Mouse (Mus musculus) midbrain, embryonic 12.5 days (tissue): Measurements from ENCODE around the gene Teddm1b. TPM values are rescaled to one million over a fixed set of nuclear protein-coding genes. Genes with fewer than 3 reads are reported as not detected.
A peak's percentile ranks its signal among the peaks of the same experiment; 100 is the strongest.

Experiments
- ATAC-seq: fragments of 200-750 bp; cut with Nextera tagmentation; 2 replicates; pipeline ENCODE4 v1.8.0; 2017; ENCODE audit warnings: low read depth, moderate TSS enrichment, moderate library complexity; ENCODE audit not compliant: low FRiP score
- H3K27ac ChIP-seq: fragments of 300-500 bp; sonication (generic); replicated peaks from 2 replicates; pipeline ENCODE4 v1.5.1; 2016; ENCODE audit warnings: mild to moderate bottlenecking
- H3K27me3 ChIP-seq: fragments of 300-500 bp; sonication (generic); 2 replicates; pipeline ENCODE4 v1.6.1; 2016; ENCODE audit warnings: mild to moderate bottlenecking
- H3K36me3 ChIP-seq: fragments of 300-500 bp; sonication (generic); 2 replicates; pipeline ENCODE4 v1.6.1; 2016
- H3K4me1 ChIP-seq: fragments of 300-500 bp; sonication (generic); 2 replicates; pipeline ENCODE4 v1.6.1; 2016
- H3K4me2 ChIP-seq: fragments of 300-500 bp; sonication (generic); replicated peaks from 2 replicates; pipeline ENCODE4 v1.6.1; 2016; ENCODE audit warnings: mild to moderate bottlenecking, moderate library complexity
- H3K4me3 ChIP-seq: fragments of 300-500 bp; sonication (generic); 2 replicates; pipeline ENCODE4 v1.5.1; 2016; ENCODE audit warnings: mild to moderate bottlenecking
- H3K9ac ChIP-seq: fragments of 300-500 bp; sonication (generic); replicated peaks from 2 replicates; pipeline ENCODE4 v1.6.1; 2016; ENCODE audit warnings: mild to moderate bottlenecking, moderate library complexity
- H3K9me3 ChIP-seq: fragments of 300-500 bp; sonication (generic); 2 replicates; pipeline ENCODE4 v1.6.1; 2016; ENCODE audit warnings: mild to moderate bottlenecking
- WGBS: fragments of 180-500 bp; shearing (Covaris S2); methylation state at CpG from one replicate; pipeline ENCODE4 v1.1.7; 2016; 5-methylcytosine and 5-hydroxymethylcytosine counted together
- polyA plus RNA-seq: library from polyadenylated mRNA; unstranded; fragments of >200 nt; fragmentation: Nextera tagmentation; extraction: Ambion mirVana; gene quantifications from 2 replicates; pipeline ENCODE4 v1.2.1, GENCODE M21; 2016

Gene Teddm1b
- polyA plus RNA-seq, 1 experiment from 2014 or later = 2.7 TPM

DNA sequence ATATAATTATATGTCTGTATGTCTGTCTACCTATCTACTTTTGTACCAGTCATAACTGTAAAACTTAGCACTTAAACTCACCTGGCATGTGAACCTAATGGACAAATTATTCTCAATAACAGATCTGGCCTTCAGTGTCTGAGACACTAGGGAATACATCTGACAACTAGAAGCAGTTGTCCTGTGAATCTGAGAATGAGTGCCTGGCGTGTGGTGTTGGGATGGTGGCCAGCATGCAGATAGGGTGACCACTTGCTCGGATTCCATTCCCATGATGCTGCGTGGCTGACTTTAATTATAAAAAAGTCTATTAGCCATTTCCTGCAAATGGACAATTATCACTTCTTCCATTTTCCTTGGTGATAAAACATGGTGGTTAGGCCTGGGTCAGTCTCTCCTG is 31.7 kb downstream of the Teddm1b start:
- no peak for ATAC-seq
- Histone ChIP-seq H3K27me3 (no peaks in the 10 kb centered on the region; the same call in 1 of the 2 replicates), H3K4me1 (peaks cover 25% of the 10 kb centered on the region), H3K27ac (no peak overlapping the region), H3K36me3 (peaks cover 74% of the 10 kb centered on the region), H3K9me3 (no peaks in the 10 kb centered on the region), H3K9ac (no peak overlapping the region), H3K4me3 (no peak overlapping the region), H3K4me2 (no peak overlapping the region)
- 98% methylated on average over 3 of the region's 3 CpGs for WGBS

DNA sequence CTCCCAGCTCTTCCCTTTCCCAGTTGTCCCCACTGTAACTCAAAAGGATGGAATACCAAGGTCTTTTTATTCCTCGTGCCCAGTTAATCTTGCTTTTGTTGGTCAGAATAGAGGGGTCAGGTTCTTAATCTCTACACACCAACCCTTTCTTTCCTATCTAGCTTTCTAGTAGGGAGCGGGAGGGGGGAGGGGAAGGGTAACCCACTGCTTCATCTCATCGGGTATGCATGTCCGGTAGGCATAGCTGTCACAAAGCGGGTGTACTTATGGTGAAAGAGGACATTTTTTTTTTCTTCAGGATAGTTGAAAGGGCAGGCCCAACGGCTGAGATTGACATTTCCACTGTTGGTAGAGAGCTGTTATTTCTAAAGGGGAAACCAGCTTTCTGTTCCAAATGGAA is 34.1 kb downstream of the Teddm1b start:
- 34% methylated on average over 6 of the region's 6 CpGs for WGBS
- Histone ChIP-seq H3K9me3 (no peaks in the 10 kb centered on the region), H3K4me3 (no peak overlapping the region), H3K4me1 (peaks cover 4% of the 10 kb centered on the region), H3K9ac (no peak overlapping the region), H3K36me3 (peaks cover 67% of the 10 kb centered on the region), H3K27ac (no peak overlapping the region), H3K27me3 (no peaks in the 10 kb centered on the region; the same call in 1 of the 2 replicates), H3K4me2 (no peak overlapping the region)
- peak; percentile 83 for ATAC-seq

DNA sequence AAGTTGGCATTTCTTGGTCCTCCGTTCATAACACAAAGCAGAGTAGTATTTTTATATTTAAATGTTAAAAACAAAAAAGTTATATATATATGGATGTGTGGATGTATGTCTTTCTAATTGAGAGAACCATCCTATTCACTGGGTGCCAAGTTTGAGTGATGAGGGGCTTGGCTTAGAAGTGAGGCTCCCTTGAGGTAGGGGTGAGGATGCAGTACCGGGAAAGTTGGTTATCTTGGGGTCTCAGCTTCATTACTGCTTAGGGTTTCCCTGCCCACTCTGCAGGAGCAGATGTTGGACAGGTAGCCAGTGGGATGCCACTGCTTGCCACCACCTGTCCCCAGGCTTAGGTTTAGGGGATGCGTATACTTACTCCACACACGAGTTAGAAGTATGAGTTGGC is 34.6 kb downstream of the Teddm1b start:
- 96% methylated on average over 4 of the region's 4 CpGs for WGBS
- H3K36me3 ChIP-seq = peaks cover 62% of the 10 kb centered on the region

DNA sequence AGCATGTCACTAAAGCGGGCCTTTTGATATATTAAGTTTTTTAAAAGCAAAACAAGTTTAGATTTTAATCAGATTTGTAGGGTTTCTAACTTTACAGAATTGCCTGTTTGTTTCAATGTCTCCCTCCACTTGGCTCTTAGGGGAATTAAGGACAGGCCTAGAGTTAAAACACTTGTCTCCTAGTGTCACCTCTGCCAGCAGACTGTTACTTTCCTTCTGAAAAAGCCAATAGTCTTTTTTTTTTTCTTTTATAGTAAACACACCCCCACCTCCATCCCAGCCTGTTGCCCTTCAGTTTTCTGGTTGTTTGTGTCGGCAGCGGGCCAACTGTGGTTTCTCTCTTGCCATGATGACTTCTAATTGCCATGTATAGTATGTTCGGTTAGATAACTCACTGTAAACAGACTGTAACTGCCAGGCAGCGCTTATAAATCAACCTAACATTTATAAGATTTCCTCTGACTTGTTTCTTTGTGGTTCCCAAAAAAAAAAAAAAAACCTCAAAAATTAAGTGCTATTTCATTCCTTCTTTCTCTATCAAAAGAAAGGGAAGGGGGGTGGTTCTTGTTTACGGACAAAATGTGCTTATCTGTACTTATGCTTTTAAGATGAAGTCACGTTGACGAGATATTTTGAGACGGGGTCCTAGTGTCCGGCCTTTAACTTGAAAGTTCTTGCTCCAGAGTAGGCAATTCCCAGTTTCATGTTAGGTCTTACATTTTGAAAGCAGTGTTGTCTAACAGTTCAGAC is 35.2 kb downstream of the Teddm1b start:
- no peak for ATAC-seq
- 96% methylated on average over 10 of the region's 10 CpGs for WGBS
- Histone ChIP-seq H3K27ac (no peak overlapping the region), H3K4me2 (no peak overlapping the region), H3K4me1 (no peaks in the 10 kb centered on the region), H3K36me3 (peaks cover 56% of the 10 kb centered on the region), H3K9ac (no peak overlapping the region), H3K9me3 (no peaks in the 10 kb centered on the region), H3K27me3 (no peaks in the 10 kb centered on the region), H3K4me3 (no peak overlapping the region)

More for the DNA sequence above, 34.6 kb downstream of the Teddm1b start:
- H3K27me3 ChIP-seq = no peaks in the 10 kb centered on the region; the same call in 1 of the 2 replicates
- H3K9me3 ChIP-seq = no peaks in the 10 kb centered on the region
- ATAC-seq = 0 out of 2 replicates have a peak, but pooled peaks have one; percentile 4
- H3K4me2 ChIP-seq = no peak overlapping the region
- no peak overlapping the region for H3K4me3 ChIP-seq
- no peak overlapping the region for H3K27ac ChIP-seq
- no peaks in the 10 kb centered on the region for H3K4me1 ChIP-seq
- no peak overlapping the region for H3K9ac ChIP-seq

DNA sequence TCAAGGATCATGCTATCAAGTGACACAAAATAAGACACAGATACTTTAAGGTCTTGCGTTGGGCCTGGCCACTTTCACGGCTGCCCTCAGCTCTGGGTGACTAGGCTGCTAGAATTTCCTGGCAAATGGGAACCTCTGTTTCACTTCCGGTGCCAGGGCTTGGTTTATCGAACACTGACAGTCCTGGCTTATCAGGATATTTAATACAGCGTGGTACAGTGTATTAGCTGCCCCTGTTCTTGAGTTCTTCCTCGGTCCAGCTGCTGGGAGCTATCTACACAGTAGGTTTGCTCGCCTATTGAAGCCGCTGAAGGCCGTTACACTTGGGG is 35.8 kb downstream of the Teddm1b start:
- no peak overlapping the region for H3K4me2 ChIP-seq
- H3K27ac ChIP-seq = no peak overlapping the region
- H3K27me3 ChIP-seq = no peaks in the 10 kb centered on the region
- ATAC-seq = no peak
- H3K9me3 ChIP-seq = no peaks in the 10 kb centered on the region
- no peak overlapping the region for H3K9ac ChIP-seq
- H3K4me3 ChIP-seq = no peak overlapping the region
- H3K36me3 ChIP-seq = peaks cover 50% of the 10 kb centered on the region
- H3K4me1 ChIP-seq = no peaks in the 10 kb centered on the region
- WGBS = 95% methylated on average over 9 of the region's 9 CpGs

DNA sequence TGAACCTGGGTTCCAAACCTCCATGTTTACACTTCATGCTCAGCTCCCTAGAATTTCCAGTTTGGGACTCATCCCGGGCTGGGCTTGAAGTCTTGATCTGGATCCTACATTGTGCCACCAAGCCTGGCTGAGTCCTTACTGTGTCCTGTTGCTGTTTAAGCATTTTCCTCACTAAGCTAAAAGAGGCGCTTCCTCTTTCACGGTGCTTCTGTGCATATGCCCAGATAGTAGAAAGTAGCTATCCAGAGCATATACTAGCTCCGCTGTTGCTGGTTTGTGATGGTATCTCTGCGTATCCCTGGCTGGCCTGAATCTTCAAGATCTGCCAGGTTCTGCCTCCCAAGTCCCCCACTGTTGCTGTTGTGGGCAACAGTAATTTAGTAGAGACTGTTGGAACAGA is 36.3 kb downstream of the Teddm1b start:
- Histone ChIP-seq H3K27ac (no peak overlapping the region), H3K4me2 (no peak overlapping the region), H3K27me3 (no peaks in the 10 kb centered on the region), H3K4me3 (no peak overlapping the region), H3K4me1 (no peaks in the 10 kb centered on the region), H3K9ac (no peak overlapping the region), H3K9me3 (no peaks in the 10 kb centered on the region), H3K36me3 (peaks cover 45% of the 10 kb centered on the region)
- ATAC-seq = no peak
- WGBS = 96% methylated on average over 5 of the region's 5 CpGs

DNA sequence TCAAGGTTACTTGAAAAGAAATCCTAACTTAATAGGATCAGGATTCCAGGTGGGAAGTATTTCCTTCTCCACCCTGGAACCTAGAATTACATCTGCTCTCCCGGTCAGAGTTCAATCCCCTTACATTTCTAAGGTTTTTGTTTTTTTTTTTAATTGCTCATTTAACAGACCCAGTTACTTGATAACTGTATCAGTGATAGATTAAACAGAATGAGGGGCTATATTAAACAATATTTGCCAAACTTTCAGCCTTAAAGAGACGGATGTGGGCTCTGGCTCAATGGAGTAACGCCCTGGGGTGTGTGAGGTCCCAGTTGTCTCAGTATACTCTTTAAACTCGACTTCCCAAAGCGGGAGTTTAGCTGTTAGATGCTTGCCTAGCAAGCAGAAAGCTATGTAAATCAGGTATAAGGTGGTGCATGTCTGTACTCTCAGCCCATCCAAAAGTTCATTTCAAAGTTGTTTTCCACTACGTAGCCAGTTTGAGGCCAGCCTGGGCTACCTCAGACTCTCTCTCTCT is 37.2 kb downstream of the Teddm1b start:
- no peak overlapping the region for H3K27ac ChIP-seq
- peaks cover 37% of the 10 kb centered on the region for H3K36me3 ChIP-seq
- H3K9ac ChIP-seq = no peak overlapping the region
- no peak overlapping the region for H3K4me2 ChIP-seq
- no peak overlapping the region for H3K4me3 ChIP-seq
- 89% methylated on average over 6 of the region's 6 CpGs for WGBS
- ATAC-seq = no peak
- no peaks in the 10 kb centered on the region for H3K9me3 ChIP-seq
- no peaks in the 10 kb centered on the region for H3K27me3 ChIP-seq
- H3K4me1 ChIP-seq = no peaks in the 10 kb centered on the region

DNA sequence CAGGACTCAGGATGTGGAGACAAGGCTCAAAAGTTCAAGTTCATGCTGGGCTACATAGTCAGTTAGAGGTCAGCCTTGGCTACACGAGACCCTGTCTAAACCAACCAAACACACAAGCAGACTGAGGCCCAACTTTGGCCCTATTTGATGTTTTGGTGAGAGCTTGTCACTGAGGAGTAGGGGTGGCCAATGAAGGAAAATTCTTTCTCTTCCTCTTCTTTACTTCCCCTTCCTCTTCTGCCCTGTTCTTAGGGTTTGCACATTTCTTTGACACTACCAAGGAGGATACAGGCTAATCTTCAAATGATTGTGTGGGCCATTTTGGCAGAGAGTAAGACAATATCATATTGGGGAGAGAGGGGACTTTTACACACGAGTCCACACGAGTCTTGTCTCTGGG is 39.7 kb downstream of the Teddm1b start:
- Histone ChIP-seq H3K27ac (no peak overlapping the region), H3K4me2 (no peak overlapping the region), H3K36me3 (peaks cover 11% of the 10 kb centered on the region), H3K4me1 (no peaks in the 10 kb centered on the region), H3K9me3 (no peaks in the 10 kb centered on the region), H3K9ac (no peak overlapping the region), H3K27me3 (no peaks in the 10 kb centered on the region), H3K4me3 (no peak overlapping the region)
- no peak for ATAC-seq
- WGBS = 88% methylated on average over 3 of the region's 3 CpGs

DNA sequence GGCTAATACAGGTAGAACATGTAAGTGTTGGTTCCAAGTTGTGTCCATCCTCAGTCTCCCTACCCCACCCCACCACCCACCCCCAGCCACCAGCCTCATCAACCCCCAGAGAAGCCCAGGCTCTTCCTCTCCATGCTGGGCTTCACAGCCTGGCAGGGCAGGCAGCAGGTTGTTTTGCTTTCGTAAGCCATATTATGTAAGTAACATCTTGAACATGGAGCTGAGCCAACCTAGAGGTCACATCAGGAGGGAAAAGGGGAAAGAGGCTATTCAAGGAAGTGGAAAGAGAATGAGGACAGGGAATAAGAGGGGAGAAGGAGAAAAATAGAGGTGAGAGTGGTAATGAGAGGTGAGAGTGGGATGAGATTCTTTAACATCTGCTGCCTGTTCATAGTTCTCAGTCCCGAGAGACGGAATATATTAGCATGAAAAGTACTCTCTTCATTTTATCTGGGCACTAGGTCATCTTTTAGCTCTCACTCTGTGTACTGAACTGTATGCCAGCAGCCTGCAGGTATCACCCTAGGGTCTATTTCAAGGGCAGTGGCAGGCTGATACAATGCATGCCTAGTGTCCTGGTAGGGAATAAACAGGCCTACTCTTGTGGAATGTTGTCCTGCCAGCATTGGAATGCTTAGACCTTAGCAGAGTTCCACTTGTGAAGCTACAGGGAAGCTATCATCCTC is 44.5 kb downstream of the Teddm1b start:
- H3K36me3 ChIP-seq = no peaks in the 10 kb centered on the region
- WGBS = 75% methylated on average over 3 of the region's 3 CpGs
- H3K4me3 ChIP-seq = no peak overlapping the region
- H3K4me2 ChIP-seq = no peak overlapping the region
- no peak overlapping the region for H3K27ac ChIP-seq
- no peaks in the 10 kb centered on the region for H3K9me3 ChIP-seq
- H3K4me1 ChIP-seq = no peaks in the 10 kb centered on the region
- H3K9ac ChIP-seq = no peak overlapping the region
- ATAC-seq = no peak
- no peaks in the 10 kb centered on the region for H3K27me3 ChIP-seq

DNA sequence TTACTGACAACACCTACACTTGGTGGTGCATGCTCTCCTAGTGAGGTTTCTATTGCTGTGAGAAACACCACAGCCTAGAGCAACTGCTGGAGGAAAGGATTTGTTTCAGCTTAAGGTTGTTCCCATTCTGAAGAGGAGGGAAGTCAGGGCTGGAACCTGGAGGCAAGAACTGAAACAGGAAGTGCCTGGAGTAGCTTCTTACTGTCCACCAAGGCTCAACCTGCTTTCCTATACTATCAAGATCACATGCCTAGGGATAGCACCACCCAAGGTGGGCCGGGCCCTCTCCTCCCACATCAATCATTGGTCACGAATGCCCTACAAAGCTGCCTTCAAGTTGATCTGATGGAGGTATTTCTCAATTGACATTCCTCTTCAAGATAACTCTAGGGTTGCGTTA is 47.5 kb downstream of the Teddm1b start:
- Histone ChIP-seq H3K4me3 (no peak overlapping the region), H3K4me1 (no peaks in the 10 kb centered on the region), H3K36me3 (no peaks in the 10 kb centered on the region), H3K9me3 (no peaks in the 10 kb centered on the region), H3K4me2 (no peak overlapping the region), H3K27me3 (no peaks in the 10 kb centered on the region), H3K9ac (no peak overlapping the region), H3K27ac (no peak overlapping the region)
- 93% methylated on average over 3 of the region's 3 CpGs for WGBS
- no peak for ATAC-seq

DNA sequence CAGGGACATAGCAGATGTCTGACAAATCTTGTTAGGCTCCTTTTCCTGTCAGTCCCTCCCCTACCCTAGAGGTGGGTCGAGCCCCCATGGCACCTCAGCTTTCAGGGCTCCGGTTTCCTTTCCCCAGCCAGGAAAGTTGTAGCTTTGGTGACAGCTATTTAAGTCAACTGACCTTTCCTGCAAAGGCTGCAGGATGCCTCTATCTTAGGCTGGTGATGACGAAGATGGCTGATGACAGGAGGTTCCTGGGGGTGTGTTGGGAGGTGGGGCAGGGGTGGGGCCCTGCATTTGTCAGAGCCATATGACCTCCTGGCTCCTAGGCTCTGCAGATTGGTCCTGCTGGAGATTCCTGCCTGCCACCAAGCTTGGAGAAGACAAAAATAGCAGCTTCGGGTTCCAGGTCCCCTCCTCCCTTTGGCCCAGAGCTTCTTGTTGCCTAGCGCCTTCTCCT is 48.5 kb downstream of the Teddm1b start:
- no peak overlapping the region for H3K27ac ChIP-seq
- 64% methylated on average over 5 of the region's 5 CpGs for WGBS
- no peak overlapping the region for H3K4me2 ChIP-seq
- no peak overlapping the region for H3K9ac ChIP-seq
- H3K4me3 ChIP-seq = no peak overlapping the region
- H3K4me1 ChIP-seq = no peaks in the 10 kb centered on the region
- ATAC-seq = no peak
- no peaks in the 10 kb centered on the region for H3K27me3 ChIP-seq
- no peaks in the 10 kb centered on the region for H3K36me3 ChIP-seq
- H3K9me3 ChIP-seq = no peaks in the 10 kb centered on the region
